Mouse (Mus musculus) CH12.LX (cell line): ENCODE results near the gene Gzmb. TPM values are rescaled to one million over a fixed set of nuclear protein-coding genes. Genes with fewer than 3 reads are reported as not detected.
"Not testable (repeated sequence)": the region's sequence is repeated elsewhere in the genome, so short reads cannot be mapped to it uniquely, and the experiment has no call there.

Experiments
- DNase-seq: peaks from one replicate; pipeline ENCODE4 v3.0.0-alpha.2; 2013; ENCODE audit errors: extremely low read depth
- H3K27ac ChIP-seq: 2 replicates; pipeline ENCODE4 v1.5.1; 2012; ENCODE audit warnings: low read depth, mild to moderate bottlenecking, control low read depth, moderate library complexity; ENCODE audit not compliant: insufficient read depth
- H3K27me3 ChIP-seq: replicated peaks from 2 replicates; pipeline ENCODE3; 2012; ENCODE audit warnings: inconsistent platforms
- H3K36me3 ChIP-seq, 2 experiments: replicated peaks in 1 of 2; 2 replicates each; pipeline versions ENCODE3 to v1.6.1; 2012; ENCODE audit warnings: inconsistent platforms in 1 of 2, low read length in 1 of 2, mild to moderate bottlenecking in 1 of 2, mixed read lengths in 1 of 2, moderate library complexity in 1 of 2; ENCODE audit not compliant: control insufficient read depth in 1 of 2, insufficient read depth in 1 of 2
- H3K4me1 ChIP-seq, 2 experiments: 2 replicates each; pipeline ENCODE4 v1.6.1; 2012; ENCODE audit warnings: inconsistent platforms in 1 of 2, moderate library complexity in 1 of 2; ENCODE audit not compliant: insufficient read depth in 2 of 2, control insufficient read depth in 1 of 2
- H3K4me2 ChIP-seq: 2 replicates; pipeline ENCODE4 v1.6.1; 2012; ENCODE audit warnings: low read depth, mild to moderate bottlenecking, control low read depth; ENCODE audit not compliant: poor library complexity, insufficient read depth, severe bottlenecking
- H3K4me3 ChIP-seq, 3 experiments: fragments of 150-350 bp in 1 of 3; sonication (generic) in 1 of 3; replicated peaks in 1 of 3; 2 replicates each; pipeline versions ENCODE3 to v1.5.1; 2011 to 2012; ENCODE audit warnings: low read depth in 2 of 3, low read length in 2 of 3, mild to moderate bottlenecking in 2 of 3, moderate library complexity in 2 of 3, control low read depth in 1 of 3, improper control_type of control experiment in 1 of 3, inconsistent platforms in 1 of 3, mixed read lengths in 1 of 3; ENCODE audit not compliant: poor library complexity in 1 of 3
- H3K79me2 ChIP-seq: replicated peaks from 2 replicates; pipeline ENCODE4 v1.6.1; 2012; ENCODE audit warnings: mild to moderate bottlenecking, moderate library complexity; ENCODE audit not compliant: control insufficient read depth, poor library complexity, insufficient read depth, severe bottlenecking; ENCODE audit errors: extremely low read depth
- H3K9ac ChIP-seq: 2 replicates; pipeline ENCODE4 v1.6.1; 2012; ENCODE audit warnings: low read depth, mild to moderate bottlenecking, control low read depth, moderate library complexity; ENCODE audit not compliant: insufficient read depth
- H3K9me3 ChIP-seq: replicated peaks from 2 replicates; pipeline ENCODE3; 2012; ENCODE audit warnings: low read length, inconsistent platforms, mixed read lengths
- BHLHE40 ChIP-seq: IDR thresholded peaks from 2 replicates; pipeline ENCODE4 v1.6.1; 2011; ENCODE audit warnings: mild to moderate bottlenecking, low read depth, low read length, improper control_type of control experiment
- CHD2 ChIP-seq: IDR thresholded peaks from 2 replicates; pipeline ENCODE4 v1.6.1; 2011; ENCODE audit warnings: low read length, improper control_type of control experiment
- CTCF ChIP-seq, 2 experiments: IDR thresholded peaks in 1 of 2; conservative IDR thresholded peaks in 1 of 2; 2 replicates each; pipeline ENCODE4 v1.5.1; 2011 to 2012; ENCODE audit warnings: low read depth in 2 of 2, low read length in 2 of 2, improper control_type of control experiment in 1 of 2, inconsistent platforms in 1 of 2, mild to moderate bottlenecking in 1 of 2, moderate library complexity in 1 of 2
- E2F4 ChIP-seq: IDR thresholded peaks from 2 replicates; pipeline ENCODE4 v1.6.1; 2011; ENCODE audit warnings: low read depth, low read length, improper control_type of control experiment; ENCODE audit not compliant: insufficient replicate concordance
- EP300 ChIP-seq: IDR thresholded peaks from 2 replicates; pipeline ENCODE4 v1.6.1; 2011; ENCODE audit warnings: low read length, improper control_type of control experiment
- JUND ChIP-seq: conservative IDR thresholded peaks from 2 replicates; pipeline ENCODE4 v1.6.1; 2011; ENCODE audit warnings: low read depth, low read length, improper control_type of control experiment
- KAT2A ChIP-seq: IDR thresholded peaks from 2 replicates; pipeline ENCODE4 v1.6.1; 2012; ENCODE audit warnings: low read length, improper control_type of control experiment, inconsistent platforms; ENCODE audit not compliant: insufficient replicate concordance
- MAFK ChIP-seq: IDR thresholded peaks from 2 replicates; pipeline ENCODE4 v1.6.1; 2011; ENCODE audit warnings: low read length, improper control_type of control experiment; ENCODE audit not compliant: insufficient replicate concordance
- MAX ChIP-seq: IDR thresholded peaks from 2 replicates; pipeline ENCODE4 v1.6.1; 2011; ENCODE audit warnings: low read length, improper control_type of control experiment
- MAZ ChIP-seq: IDR thresholded peaks from 2 replicates; pipeline ENCODE4 v1.6.1; 2012; ENCODE audit warnings: low read depth, mild to moderate bottlenecking, inconsistent platforms, low read length, improper control_type of control experiment, moderate library complexity
- PAX5 ChIP-seq: IDR thresholded peaks from 2 replicates; pipeline ENCODE4 v1.6.1; 2012; ENCODE audit warnings: low read length, inconsistent platforms, mixed read lengths
- POLR2AphosphoS2 ChIP-seq: IDR thresholded peaks from 2 replicates; pipeline ENCODE4 v1.6.1; 2011; ENCODE audit warnings: low read depth, low read length, improper control_type of control experiment
- RAD21 ChIP-seq: IDR thresholded peaks from 2 replicates; pipeline ENCODE4 v1.6.1; 2011; ENCODE audit warnings: low read depth, mild to moderate bottlenecking, low read length, improper control_type of control experiment, moderate library complexity
- SIN3A ChIP-seq: IDR thresholded peaks from 2 replicates; pipeline ENCODE4 v1.6.1; 2012; ENCODE audit warnings: low read length, improper control_type of control experiment, inconsistent platforms
- TCF12 ChIP-seq: IDR thresholded peaks from 2 replicates; pipeline ENCODE4 v1.6.1; 2014; ENCODE audit warnings: low read depth, mild to moderate bottlenecking, inconsistent platforms, low read length, improper control_type of control experiment
- USF1 ChIP-seq: IDR thresholded peaks from 2 replicates; pipeline ENCODE4 v1.6.1; 2014; ENCODE audit warnings: low read depth, mild to moderate bottlenecking, inconsistent platforms, low read length, improper control_type of control experiment
- dilution Hi-C: fragments of 300-500 bp; cut with MboI; formaldehyde crosslinking; loops from 2 replicates; pipeline ENCODE4 v1.14.3; 2020; ENCODE audit warnings: low sequenced_read_pairs; ENCODE audit not compliant: extremely low pct_unique_long_range_greater_than_20kb, extremely low pct_ligation_motif_present
- in situ Hi-C: fragments of 300-500 bp; cut with MboI; formaldehyde crosslinking; loops from 3 replicates; pipeline ENCODE4 v1.14.3; 2019; ENCODE audit warnings: low sequenced_read_pairs, low pct_ligation_motif_present, low pct_unique_long_range_greater_than_20kb, mixed read lengths
- polyA plus RNA-seq: library from polyadenylated mRNA; unstranded; fragments of >175 nt; gene quantifications from 2 replicates; pipeline ENCODE4 v1.2.1, GENCODE M21; 2012; ENCODE audit warnings: low read depth; ENCODE audit not compliant: insufficient read length
- total RNA-seq, 2 experiments: library from RNA; depleted of rRNA; stranded (reverse); fragments of 300-350 nt in 1 of 2; fragments of >200 nt in 1 of 2; gene quantifications; 2 replicates each; pipeline ENCODE4 v1.2.3; 2012 to 2014

Gzmb gene
- total and polyA plus RNA-seq, 3 experiments = not detected

DNA sequence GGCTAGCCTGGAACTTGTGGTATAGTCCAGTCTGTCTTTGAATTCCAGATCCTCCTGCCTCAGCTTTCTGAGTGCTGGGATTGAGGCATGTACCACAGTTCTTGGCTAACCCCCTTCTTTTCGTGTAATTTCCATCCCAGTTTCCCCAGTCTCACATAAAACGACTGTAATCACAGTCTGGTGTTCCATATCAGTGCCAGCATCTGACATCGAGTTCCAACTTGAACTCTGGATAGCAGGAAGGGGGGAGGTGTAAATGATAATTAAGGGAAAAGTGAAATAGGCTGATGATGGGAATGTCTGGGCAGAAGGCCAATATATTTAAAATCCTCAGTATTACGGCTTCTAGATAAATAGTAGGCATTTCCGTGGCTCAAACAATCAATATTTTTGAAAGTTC lies 19.0 kb upstream of the Gzmb start:
- H3K79me2 ChIP-seq = no peaks in the 10 kb centered on the region
- dilution Hi-C loops = no loop called here
- H3K27me3 ChIP-seq = peaks cover 5% of the 10 kb centered on the region
- H3K9me3 ChIP-seq = no peaks in the 10 kb centered on the region
- TF ChIP-seq MAX = no peak
- TF ChIP-seq POLR2AphosphoS2 = no peak
- no peak for TF ChIP-seq MAZ
- no peak for TF ChIP-seq CHD2
- TF ChIP-seq JUND = no peak
- no peak for TF ChIP-seq BHLHE40
- TF ChIP-seq SIN3A = no peak
- no peak for TF ChIP-seq KAT2A
- no peak for TF ChIP-seq E2F4
- no peak for TF ChIP-seq CTCF (conservative IDR thresholded peaks at IDR 0.05 in 1 of 2, IDR thresholded peaks at IDR 0.05 in 1 of 2; ENCODE audit: low read depth in 2 of 2, low read length in 2 of 2)
- no peak for TF ChIP-seq RAD21
- TF ChIP-seq EP300 = no peak
- no peak for TF ChIP-seq MAFK
- no peak for TF ChIP-seq USF1
- no peak for TF ChIP-seq PAX5
- TF ChIP-seq TCF12 = no peak
- in situ Hi-C loops = no loop called here
- DNase-seq = no peak
- H3K4me2 ChIP-seq = no peak overlapping the region
- H3K4me1 ChIP-seq = peaks cover 0 to 10% of the 10 kb centered on the region in 2 experiments; a peak in 1 of 4 replicates
- no peak overlapping the region for H3K27ac ChIP-seq
- H3K36me3 ChIP-seq = no peaks in the 10 kb centered on the region
- no peak overlapping the region for H3K9ac ChIP-seq
- H3K4me3 ChIP-seq = no peak overlapping the region

DNA sequence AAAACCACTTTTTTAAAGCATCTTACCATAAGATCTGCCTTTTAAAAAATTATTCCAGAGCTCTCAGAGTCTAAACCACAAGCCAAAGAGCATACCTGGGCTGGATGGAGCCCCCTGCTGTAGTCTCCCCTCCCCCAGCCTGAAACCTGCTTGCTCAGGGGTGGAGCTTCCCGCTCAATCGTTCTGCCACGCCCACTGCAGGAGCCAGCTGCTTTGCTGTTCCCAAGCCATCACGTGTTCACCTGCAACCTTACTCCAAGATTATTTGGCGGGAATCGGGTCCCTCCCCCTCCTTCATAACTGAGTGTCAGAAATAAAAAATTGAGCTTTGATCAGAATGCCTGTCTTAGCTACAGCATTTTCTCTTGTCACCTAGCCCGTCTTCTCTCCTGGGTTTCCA lies 16.6 kb upstream of the Gzmb start:
- H3K27me3 ChIP-seq, H3K4me2 ChIP-seq, H3K27ac ChIP-seq, in situ Hi-C loops, H3K4me1 ChIP-seq, H3K4me3 ChIP-seq, H3K79me2 ChIP-seq, H3K9me3 ChIP-seq, H3K9ac ChIP-seq, DNase-seq, dilution Hi-C loops, H3K36me3 ChIP-seq: not testable (repeated sequence)

DNA sequence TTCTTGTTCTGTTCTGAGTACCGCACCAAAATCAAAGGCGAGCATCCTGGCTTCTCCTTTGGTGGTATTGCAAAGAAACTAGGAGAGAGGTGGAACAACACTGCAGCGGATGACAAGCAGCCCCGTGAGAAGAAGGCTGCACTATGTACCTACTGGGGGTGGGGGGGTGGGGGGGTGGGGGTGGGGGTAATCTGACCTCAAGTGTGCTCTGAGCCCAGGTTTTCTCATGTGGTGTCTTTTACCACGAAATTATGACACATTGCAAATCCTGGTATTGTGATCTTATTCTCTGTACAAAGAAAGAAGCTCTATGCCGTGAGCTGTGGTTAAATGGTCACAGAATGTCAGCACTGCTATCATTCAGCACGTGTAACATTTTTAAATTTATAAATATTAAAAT lies 14.0 kb upstream of the Gzmb start:
- H3K4me1 ChIP-seq, dilution Hi-C loops, H3K9ac ChIP-seq, in situ Hi-C loops, DNase-seq, H3K79me2 ChIP-seq, H3K27ac ChIP-seq, H3K4me3 ChIP-seq, H3K36me3 ChIP-seq, H3K4me2 ChIP-seq, H3K27me3 ChIP-seq, H3K9me3 ChIP-seq: not testable (repeated sequence)
